Mouse (Mus musculus) ES-E14 (cell line): ENCODE data around the gene Pax3.

ENCODE experiments used
- CHD2 ChIP-seq: IDR thresholded peaks from 2 replicates; pipeline ENCODE4 v1.6.1; 2014; ENCODE audit warnings: mild to moderate bottlenecking, low read depth, low read length, inconsistent platforms
- HCFC1 ChIP-seq: IDR thresholded peaks from 2 replicates; pipeline ENCODE4 v1.6.1; 2012; ENCODE audit warnings: low read length, inconsistent platforms, borderline replicate concordance; ENCODE audit not compliant: insufficient read depth
- MAFK ChIP-seq: IDR thresholded peaks from 2 replicates; pipeline ENCODE4 v1.6.1; 2014; ENCODE audit warnings: mild to moderate bottlenecking, low read depth, low read length, inconsistent platforms; ENCODE audit not compliant: insufficient read depth
- ZC3H11A ChIP-seq: IDR thresholded peaks from 2 replicates; pipeline ENCODE4 v1.6.1; 2012; ENCODE audit warnings: low read depth, mild to moderate bottlenecking, inconsistent platforms, low read length, borderline replicate concordance
- ZNF384 ChIP-seq: IDR thresholded peaks from 2 replicates; pipeline ENCODE4 v1.6.1; 2012; ENCODE audit warnings: low read depth, low read length, inconsistent platforms

DNA sequence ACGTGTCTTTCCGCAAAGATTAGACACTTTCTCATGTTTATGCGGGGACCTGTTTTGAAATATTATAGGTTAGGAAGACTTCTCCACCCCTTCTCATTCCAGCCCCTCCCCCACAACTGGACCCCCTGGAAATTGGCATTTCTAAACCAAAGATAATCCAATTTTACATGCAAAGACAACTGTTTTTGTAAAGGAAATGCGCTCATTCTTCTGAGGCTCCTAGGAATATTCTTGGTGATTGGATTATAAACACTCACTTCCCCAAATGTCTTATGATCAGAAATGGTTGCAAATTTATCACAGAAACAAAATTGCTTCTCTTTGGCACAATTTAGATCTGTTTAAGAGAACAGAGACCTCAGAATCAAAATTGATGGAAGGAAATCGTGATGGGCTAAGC is 14.1 kb upstream of the Pax3 start:
- TF ChIP-seq ZC3H11A (no peak), MAFK (no peak), ZNF384 (no peak), CHD2 (no peak), HCFC1 (no peak)
